Mouse (Mus musculus) NIH3T3 (cell line): ENCODE results near the gene Marco.

Source experiments
- DNase-seq: peaks from one replicate; pipeline ENCODE4 v3.0.0-alpha.2; 2012; ENCODE audit warnings: low read depth

Gene Marco

DNA sequence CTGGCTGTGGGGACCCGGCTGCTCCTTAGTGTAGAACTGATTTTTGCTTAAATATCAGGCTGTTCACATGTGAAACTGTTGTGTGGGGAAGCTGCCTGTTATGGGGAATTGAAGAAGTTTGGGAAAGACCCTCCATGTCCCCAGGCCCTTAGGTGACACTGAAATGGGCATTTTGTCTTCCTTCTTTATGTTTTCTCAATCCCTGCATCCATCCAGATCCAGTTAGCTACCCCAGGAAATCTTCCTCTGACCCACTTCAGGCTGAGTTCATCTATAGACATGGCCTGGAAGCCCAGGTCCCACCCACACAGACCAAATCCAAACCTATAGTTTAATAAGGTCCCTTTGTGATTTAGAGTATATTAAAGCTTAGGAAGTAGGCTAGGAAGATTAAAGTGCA lies at the start of gene Marco:
Gene Marco, minus strand, starts transcription at position 101 of the 400 bp plus-strand sequence.
- no peak for DNase-seq

DNA sequence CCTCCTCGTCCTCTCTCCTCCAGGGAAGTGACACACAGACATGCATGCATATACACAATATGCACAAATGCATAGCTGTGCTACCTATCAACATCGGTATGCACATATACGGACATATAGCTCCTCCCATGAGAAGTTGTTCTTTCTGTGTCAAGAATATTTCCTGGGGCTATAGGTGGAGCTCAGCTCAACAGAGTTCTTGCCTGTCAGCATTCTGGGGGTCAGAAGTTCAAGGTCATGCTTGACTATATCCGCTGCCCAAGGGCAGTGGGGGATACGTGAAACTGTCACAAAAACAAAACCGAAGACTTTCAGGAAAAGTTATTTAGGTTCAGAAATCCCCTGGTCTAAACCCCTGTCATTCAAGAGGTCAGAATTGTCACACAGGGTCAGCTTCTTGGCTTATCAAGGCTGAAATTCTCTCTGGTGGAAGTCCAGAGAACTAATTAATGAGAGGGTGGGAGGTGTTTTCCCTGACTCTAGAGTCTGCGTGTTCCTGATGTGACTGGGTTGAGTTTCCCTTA lies 34.7 kb upstream of the Marco start:
- DNase-seq = no peak

DNA sequence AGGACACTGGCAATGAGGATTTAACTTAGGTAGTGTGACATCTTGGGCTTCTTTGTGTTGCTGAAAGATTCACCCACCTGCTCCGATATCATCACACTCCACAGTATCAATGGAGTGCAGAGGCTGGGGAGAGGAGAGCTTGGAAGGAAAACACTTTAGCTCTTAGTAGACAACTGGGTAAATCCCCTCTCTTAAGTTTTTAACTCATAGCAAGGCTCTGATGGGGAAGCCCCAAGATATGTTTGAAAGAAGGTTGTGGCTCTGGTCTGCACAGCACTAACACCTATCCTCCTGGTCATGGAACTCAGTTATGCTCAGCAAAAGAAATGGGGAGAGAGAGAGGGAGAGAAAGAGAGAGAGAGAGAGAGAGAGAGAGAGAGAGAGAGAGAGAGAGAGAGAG lies 32.2 kb upstream of the Marco start:
- no peak for DNase-seq

DNA sequence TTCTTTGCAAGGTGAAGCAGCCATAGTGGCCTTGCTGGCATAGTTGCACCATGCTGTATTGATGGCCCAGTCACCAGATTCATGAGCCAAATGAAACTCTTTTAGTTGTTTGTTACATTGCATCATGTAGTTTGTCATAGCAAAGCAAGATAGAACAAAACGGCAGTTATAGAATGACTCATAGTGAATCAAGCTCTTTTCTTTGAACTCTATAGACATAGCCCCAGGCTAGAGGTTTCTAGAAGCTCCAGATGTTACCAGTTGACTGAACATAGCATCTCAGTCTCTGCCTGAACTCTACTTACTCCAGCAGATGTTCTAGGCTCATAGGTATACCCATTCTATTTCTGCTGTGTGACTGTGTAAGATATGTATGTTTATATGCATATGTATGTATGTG lies 31.1 kb upstream of the Marco start:
- DNase-seq = peak; percentile 6

DNA sequence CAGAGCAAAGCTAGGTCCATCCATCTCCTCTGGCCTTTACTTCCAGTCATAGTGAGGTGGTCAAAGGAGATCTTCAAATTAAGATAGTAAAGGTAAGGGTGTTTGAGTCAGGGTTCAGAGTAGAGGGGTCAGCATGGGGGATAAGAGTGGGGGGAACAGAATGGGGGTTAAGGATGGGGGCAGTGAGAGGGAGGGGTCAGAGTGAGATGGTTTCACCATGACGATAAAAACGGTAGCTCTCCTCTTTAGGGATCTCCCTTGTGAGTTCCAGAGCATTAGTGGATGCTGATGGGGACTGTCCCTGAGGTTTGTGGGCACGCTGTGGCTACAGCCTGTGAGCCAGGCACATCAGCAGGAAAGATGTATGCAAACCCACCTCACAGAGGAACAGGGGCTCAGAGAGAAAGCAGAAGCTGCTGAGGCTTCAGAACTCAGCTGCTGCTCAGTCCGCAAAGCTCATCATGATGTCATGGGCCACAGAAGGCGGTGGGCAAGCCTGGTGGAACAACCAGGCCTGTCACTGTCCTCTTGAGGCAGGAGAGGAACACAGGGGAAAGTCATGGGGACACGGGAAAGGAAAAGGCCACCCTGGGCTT lies 27.6 kb upstream of the Marco start:
- DNase-seq = no peak

DNA sequence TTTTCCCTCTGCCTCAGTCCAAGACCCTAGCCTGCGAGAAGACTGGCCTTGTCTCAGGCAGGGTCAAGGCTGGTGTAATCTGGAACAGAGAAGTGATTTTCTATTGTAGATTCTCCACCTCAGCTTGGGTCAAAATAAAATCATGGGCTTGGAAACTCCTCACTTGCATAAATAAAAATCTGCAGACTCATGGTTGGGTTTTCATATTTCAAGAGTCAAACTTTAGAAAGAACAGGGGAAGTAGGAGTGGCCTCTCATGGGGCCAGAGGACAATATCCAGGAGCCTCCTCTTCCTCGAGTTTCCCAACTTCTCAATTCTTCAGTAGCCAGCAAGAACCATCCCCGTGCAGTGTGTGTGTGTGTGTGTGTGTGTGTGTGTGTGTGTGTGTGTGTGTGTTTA lies 26.9 kb upstream of the Marco start:
- DNase-seq = no peak

DNA sequence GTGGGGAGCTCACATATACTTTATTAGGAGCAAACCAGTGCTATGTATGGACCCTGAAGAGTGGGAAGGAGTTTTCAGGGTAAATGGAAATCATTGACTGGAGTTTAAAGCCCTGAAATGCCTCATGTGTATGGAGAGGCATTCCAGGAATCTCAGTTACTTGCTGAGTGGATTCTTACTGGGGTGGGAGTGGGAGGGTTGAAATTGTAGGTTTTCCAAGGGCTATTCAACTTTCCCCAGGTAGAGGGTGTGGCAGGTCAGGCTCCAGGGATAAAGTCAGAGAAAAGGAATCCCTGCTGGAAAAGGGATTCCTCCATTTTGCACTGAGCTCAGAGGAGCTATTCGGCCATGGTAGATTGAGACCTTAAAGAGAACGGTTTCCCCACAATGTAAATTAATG lies 25.1 kb upstream of the Marco start:
- DNase-seq = no peak

DNA sequence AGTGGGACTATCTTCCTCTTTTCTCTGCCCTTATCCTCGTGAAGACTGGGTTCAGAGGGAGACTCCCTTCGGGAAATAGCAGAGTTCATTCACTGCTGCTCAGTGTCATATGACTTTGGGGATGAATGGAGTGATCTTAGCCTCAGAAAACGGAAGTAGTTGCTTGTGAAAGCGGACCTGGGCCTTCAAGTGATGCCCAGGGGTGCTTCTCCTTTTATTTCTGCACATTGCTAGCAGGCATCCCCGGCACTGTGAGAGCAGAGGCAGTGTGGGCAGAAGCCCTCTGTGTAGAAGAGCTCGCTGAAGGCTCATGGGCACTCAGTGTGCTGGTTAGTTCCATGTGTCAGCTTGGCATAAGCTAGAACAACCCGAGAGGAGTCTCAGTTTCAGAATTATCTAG lies 12.8 kb upstream of the Marco start:
- no peak for DNase-seq

DNA sequence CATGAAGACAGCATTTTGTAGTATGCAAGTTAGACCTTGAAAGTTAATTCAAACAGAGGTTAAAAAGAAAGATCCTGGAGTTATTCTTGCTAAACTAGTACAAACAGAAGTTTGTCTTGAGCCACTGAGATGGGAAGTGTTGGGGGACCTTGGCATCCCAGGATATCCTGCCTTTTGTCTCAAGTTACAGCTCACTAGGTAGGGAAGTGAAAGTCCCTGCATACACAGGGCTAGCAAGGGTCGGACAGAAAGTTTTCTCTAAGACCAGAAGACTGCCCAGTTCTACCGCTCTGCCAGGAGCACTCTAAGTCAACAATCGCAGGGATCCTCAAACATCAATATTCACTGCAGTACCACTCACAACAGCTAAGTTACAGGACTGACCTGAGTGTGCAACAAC lies 5.5 kb upstream of the Marco start:
- DNase-seq = no peak

DNA sequence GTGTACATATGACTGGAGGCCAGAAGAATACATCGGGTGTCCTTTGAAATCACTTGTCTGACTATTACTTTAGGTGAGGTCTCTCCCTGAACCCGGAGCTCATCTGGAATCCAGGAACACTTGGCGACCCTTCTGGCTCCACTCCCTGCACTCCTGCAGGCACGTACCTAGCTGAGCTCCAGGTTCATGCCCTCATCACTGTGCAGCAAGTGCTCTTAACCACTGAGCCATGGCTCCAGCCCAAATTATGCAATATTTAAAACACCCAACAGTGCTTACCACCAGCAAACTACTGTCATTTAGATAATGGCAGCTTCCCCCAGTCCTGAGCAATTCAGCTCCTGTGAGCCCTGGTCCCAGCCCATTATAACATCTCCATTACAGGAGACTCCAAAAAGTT lies 4.2 kb upstream of the Marco start:
- DNase-seq = no peak

DNA sequence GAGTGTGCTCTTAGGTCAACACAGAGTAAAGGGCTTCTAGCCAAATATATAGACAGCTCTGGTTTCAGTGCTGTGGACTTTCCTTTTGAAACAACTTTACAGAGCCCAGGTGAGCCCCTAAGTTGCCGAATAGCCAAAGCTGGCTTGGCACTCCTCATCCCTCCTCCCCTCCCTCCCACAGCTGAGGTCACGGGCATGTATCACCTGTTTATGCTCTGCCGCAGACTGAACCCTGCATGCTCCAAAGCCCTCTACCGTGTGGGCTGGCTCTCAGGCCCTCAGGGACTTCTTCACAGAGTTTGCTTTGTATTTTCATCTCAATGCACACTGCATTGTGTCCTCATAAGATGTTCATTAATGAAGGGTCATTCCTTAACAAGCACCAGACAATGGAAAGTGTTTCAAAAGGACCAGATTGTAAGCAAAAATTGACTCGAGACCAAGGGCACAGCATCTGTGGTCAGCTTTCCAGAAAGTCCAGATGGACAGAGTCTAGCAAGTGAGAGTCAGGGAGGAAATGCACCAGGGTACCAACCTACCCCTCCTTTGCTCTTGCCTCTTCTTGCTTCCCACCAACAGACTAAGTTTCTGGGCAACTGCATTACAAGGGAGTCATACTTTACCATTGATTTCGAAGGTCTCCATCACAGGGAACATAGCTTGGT lies 646 bp downstream of the Marco start:
- no peak for DNase-seq

DNA sequence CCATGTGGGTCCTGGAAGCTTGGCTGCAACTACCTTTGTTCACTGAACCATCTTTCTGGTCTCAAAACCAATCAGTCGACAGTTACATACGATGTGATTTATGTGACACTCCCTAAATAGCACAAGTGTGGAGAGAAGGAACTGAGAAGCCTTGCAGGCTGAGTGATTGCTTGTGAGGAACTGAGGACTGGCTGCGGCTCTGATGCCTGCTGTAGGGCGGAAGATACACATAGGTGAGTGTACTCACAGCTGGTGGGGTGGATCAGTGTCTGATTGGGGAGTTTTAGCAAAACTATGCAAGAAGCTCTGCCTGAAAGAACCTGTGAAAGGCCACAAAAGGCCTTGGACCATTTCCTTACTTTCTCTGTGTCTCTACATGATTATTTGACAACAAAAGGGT lies 3.3 kb downstream of the Marco start:
- no peak for DNase-seq

DNA sequence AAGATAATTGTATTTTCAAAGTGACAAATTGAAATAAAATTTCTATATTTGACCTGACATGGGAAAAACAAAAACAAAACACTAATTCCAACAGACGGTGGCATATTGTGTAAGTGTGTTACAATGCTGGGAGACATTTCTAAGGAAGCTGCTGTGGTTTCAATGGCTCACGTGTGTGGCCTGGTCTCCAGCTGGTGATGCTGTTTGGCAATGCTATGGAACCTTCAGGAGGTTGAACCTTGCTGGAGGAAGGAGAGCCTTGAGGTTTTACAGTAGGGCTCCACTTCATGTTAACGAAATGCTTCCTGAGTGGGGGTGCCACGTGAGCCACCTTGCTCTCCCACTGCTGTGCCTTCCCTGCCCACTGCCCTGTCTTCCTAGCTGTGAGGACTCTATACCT lies 6.8 kb downstream of the Marco start:
- DNase-seq = no peak

DNA sequence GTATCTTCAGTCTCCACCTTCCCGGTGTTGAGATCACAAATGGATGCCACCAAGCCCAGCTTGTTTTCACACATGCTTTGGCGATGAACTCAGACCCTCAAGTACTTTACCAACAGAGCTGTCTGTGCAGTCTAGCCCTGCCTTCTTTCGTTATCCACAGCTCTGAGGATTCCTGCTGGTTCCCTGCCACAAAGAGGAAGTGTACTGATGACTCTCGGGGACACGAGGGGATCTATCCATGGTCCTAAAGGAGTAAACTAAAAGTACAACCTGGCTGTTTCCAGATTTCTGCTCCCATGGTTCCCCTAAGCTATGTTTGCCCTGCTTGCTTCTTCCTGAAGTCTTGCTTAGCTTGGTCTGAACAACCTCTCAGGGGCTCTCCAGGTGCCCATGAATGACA lies 23.9 kb downstream of the Marco start:
- peak; percentile 44 for DNase-seq

DNA sequence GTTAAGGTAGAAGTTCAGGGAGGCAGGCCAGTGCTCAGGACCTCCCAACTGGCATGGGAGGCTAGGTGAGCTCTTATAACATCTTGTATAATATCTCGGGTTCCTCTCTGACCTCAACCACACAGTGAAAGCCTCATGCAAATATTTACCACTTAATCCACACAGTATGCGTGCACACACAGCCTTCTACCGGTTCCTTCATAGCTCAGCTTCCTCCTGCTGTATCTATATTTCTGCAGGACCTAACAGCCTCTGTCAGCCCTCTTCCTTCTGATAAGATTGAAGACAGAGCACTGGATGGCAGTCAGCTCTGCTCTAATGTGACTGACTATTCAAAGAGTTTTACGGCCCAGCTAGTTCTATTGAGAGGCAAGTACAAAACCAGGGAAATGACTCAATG lies 30.0 kb downstream of the Marco start:
- DNase-seq = no peak

DNA sequence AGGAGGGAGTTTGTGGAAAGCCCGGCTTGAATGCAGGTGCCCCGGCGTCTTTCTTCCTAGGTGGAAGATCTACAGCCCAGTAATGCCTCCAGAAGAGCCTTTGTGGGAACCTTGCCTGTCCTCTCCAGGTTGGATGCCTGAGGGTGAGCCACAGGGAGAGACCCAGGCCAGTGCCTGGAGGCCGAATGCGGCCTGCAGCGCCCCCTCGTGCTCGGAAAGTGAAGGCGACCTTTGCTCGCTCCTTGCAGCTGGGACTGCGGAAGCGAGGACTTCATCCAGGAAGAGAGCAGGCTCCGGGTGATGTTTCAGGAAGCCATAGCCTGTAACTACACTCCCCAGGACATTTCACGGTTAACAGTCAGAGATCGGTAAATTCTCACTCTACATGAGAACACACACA lies 35.9 kb downstream of the Marco start:
- DNase-seq = peak; percentile 72

DNA sequence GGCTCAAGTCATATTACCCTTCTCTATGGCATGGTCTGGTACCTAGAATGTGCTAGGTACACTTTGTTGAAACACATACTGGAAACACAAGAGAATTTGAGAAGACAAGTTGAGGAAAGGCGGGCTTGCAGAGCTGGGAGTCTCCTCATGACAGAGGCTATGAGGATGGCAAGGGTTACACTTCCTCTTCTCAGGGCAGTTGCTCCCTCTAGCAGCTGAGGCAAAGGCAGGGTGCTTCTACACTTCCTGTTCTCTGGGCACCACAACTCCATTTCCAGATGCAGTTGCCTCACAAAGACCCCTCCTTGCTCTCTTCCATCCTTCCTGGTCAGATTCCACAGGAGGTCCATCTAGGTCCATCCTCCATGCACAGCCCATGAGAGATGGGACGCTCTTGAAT lies 37.5 kb downstream of the Marco start:
- no peak for DNase-seq

DNA sequence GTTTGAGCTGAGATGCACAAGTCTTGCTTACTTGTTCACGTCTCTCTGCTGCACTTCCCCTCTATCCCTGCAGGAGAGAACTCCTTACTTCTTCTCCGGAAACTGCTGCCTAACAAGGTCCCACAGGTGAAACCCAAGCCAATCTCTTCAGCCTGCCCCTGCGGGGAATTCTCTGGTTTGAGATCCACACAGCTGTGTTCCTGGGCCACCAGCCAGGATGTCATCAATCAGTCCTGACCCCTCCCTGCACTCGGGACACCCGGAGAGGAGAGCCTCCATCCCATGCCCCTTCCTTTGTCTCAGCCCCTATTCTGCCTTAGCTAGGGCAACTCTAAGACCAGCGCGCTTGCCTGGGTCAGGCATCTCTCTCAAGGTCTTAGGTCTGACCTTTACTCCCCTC lies 38.1 kb downstream of the Marco start:
- peak; percentile 15 for DNase-seq

DNA sequence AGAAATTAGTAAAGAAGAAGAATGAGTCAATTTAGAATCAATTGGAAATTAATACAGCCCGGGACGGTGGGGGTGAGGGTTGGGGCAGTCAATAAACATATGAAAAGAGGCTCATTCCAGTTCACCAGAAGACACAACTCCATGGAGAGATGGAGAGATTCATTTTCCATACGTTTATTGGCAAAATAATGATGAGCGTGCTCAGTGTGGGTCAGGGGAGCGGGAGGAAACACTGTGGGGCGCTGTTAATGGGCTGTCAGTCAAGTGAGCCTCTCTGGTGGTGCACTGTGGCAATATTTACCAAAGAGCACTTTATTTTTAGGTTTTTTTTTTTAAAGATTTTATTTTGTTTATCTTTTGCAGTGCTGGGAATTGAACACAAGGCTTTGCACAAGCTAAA lies 45.8 kb downstream of the Marco start:
- DNase-seq = no peak

DNA sequence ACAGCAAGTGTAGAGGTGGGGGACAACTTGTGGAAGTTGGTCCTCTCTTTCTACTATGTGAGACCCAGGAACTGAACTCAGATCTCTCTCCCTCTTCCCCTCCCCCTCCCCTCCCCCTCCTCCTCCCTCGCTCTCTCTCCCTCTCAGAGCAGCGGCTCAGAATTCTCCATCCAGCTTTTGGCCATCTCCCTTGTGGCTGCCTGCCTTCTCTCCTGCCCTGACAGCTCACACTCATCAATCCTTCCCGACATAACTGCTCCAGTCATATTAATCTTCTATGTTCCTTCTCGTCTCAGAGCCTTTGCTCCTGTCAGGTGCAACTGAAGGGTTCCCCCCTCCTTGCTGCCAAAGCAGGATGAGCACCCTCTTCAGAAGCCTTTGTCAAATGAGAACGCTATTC lies 46.3 kb downstream of the Marco start:
- DNase-seq = no peak

DNA sequence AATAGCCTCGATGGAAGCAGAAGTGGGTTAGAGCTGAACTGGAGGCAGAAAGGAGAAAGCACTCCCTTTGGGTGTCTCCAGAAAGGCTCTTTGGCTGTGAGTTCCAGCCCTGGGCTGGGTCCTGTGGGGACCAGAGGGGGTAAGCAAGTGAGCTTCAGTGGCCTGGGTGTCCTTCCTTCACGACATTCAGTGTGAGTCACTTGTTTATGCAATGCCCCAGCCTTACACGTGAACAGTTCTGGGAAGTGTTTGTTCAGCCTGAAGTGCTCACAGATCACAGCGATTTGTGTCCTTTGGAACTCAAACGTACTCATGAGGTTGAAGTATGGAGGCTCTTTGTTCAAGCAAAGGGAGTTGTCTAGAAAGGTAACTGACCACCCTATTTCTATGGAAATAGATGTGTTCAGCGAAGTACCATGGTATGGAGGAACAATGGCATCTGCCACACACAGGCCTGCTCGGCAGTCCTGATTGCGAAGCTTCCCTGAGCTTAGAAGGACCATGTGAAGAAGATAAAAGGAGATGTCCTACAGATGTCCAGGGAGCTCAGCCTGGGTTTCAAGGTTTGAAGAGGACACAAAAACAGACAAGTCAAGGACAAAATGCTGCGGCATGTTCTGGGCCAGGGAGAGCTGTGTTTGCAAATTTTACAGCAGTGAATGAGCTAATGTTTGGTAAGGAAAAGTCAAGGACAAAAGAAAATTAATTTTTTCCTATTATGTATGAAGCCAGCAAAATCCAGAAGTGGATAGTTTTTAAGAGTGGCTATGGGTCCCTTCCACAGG lies 53.1 kb downstream of the Marco start:
- no peak for DNase-seq

DNA sequence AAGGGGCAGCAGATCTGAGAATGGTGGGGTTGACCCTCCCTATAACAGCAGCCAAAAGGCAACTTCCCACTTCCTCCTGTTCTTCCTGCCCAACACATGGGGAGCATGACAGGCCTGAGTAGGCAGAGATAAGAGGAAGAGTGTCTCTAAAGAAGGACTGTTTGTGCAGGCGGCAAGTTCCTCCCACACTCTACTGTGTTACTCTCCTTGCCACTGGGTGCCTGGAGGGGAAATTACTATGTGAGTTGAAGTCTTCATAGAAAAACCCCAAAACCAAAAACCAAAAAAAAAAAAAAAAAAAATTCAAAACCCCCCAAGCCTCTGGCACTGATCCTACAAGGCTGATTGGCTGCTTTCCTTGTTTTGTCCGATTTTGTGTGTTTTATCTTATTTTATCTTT lies 55.2 kb downstream of the Marco start:
- no peak for DNase-seq

DNA sequence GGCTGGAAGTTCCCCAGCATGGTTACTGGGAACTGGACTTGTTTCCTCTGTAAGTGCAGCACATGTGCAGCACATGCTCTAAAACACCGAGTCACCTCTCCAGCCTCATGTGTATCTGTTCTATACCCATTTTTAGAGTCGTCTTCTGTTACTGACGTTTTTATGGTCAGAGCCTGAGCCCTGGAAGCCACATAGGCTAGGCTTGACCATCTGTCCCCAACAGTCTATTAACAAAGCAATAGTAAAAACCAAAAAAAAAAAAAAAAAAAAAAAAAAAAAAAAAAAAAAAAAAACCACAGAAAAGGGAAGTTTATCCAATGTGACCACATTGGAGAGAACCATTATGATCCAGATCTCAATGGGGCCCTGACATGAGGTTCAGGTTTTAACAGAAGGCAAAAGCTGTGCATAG lies 61.6 kb downstream of the Marco start:
- DNase-seq = no peak
